Mouse (Mus musculus): Measurements from ENCODE around the gene Stk19.
A peak's percentile ranks its signal among the peaks of the same experiment; 100 is the strongest.

Gene Stk19

GRCm38 (mm10) chr17:34836856-34837221 is at the start of gene Stk19, which contains the start of gene Dxo:
Stk19 (minus strand) TSS chr17:34836945.
Dxo (plus strand) TSS chr17:34837019.
- peak; percentile 95 for DNase-seq (ENCODE audit: low read depth)

GRCm38 (mm10) chr17:34885615-34886014 is 48.9 kb upstream of the Stk19 start:
- no peak for DNase-seq (ENCODE audit: low read depth)

- DNase-seq (ENCODE audit: low read depth), result no peak
These were observed 48.0 kb upstream of the Stk19 start for GRCm38 (mm10) chr17:34884704-34885103.

- DNase-seq (ENCODE audit: low read depth), result no peak
These were observed 46.6 kb upstream of the Stk19 start for GRCm38 (mm10) chr17:34883332-34883731.

- DNase-seq (ENCODE audit: low read depth), result no peak
These were observed 45.1 kb upstream of the Stk19 start, which contains the start of gene Gm20547 for GRCm38 (mm10) chr17:34881683-34882310. Gm20547 (minus strand) TSS chr17:34882042.

- DNase-seq (ENCODE audit: low read depth), result no peak
These were observed 44.4 kb upstream of the Stk19 start for GRCm38 (mm10) chr17:34881166-34881565.

- no peak for DNase-seq (ENCODE audit: low read depth)
These were observed 42.7 kb upstream of the Stk19 start, which contains the start of gene Zbtb12 for GRCm38 (mm10) chr17:34879336-34879879. Zbtb12 (plus strand) TSS chr17:34879483.

GRCm38 (mm10) chr17:34874321-34874720 is 37.6 kb upstream of the Stk19 start:
- no peak for DNase-seq (ENCODE audit: low read depth)

GRCm38 (mm10) chr17:34865981-34866380 is 29.2 kb upstream of the Stk19 start:
- no peak for DNase-seq (ENCODE audit: low read depth)

GRCm38 (mm10) chr17:34862416-34863081 is 25.8 kb upstream of the Stk19 start, which contains the start of gene Cfb:
Cfb (minus strand) TSS chr17:34862518.
- DNase-seq (ENCODE audit: low read depth), result no peak

- no peak for DNase-seq (ENCODE audit: low read depth)
These were observed 25.1 kb upstream of the Stk19 start for GRCm38 (mm10) chr17:34861704-34862415.

GRCm38 (mm10) chr17:34860514-34860913 is 23.8 kb upstream of the Stk19 start:
- DNase-seq (ENCODE audit: low read depth), result no peak

GRCm38 (mm10) chr17:34858670-34859069 is 21.9 kb upstream of the Stk19 start:
- DNase-seq (ENCODE audit: low read depth), result no peak

GRCm38 (mm10) chr17:34855825-34856224 is 19.1 kb upstream of the Stk19 start:
- DNase-seq (ENCODE audit: low read depth), result peak; percentile 32

GRCm38 (mm10) chr17:34854761-34855160 is 18.0 kb upstream of the Stk19 start:
- no peak for DNase-seq (ENCODE audit: low read depth)

GRCm38 (mm10) chr17:34853511-34853910 is 16.8 kb upstream of the Stk19 start:
- no peak for DNase-seq (ENCODE audit: low read depth)

- no peak for DNase-seq (ENCODE audit: low read depth)
These were observed 13.9 kb upstream of the Stk19 start for GRCm38 (mm10) chr17:34850517-34851125.

GRCm38 (mm10) chr17:34849722-34850516 is 13.2 kb upstream of the Stk19 start, which contains the start of the genes Skiv2l and Nelfe:
Skiv2l (minus strand) TSS chr17:34850210.
Nelfe (plus strand) TSS chr17:34850391.
- DNase-seq (ENCODE audit: low read depth), result peak; percentile 92

- no peak for DNase-seq (ENCODE audit: low read depth)
These were observed 10.9 kb upstream of the Stk19 start for GRCm38 (mm10) chr17:34847615-34848014.

GRCm38 (mm10) chr17:34847192-34847591 is 10.4 kb upstream of the Stk19 start:
- no peak for DNase-seq (ENCODE audit: low read depth)

- no peak for DNase-seq (ENCODE audit: low read depth)
These were observed 8.1 kb upstream of the Stk19 start for GRCm38 (mm10) chr17:34844884-34845283.
